Mouse (Mus musculus): ENCODE measurements around the gene 1700029F12Rik.

DNA sequence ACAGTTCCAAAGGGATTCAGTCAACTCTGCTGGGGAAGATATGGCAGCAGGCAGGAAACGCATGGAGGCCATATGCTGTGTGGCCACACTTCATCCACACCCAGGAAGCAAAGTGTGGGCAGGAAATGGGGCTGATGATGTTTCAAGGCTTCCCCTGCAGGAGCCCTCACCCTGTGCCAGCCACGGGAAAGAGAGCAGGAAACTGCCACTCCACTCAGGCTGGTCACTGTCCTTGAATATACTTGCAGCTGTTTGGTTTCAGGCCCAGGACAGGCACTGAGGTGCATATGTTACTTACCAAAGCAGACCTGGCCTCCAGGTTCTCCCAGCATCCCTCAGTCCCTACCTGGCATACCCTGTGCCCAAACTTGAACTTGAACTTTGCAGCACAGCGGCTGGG is 30.3 kb upstream of the 1700029F12Rik start:
- TF ChIP-seq CTCF (IDR thresholded peaks at IDR 0.05; ENCODE audit: low read depth, low read length) = no peak
- no peak for TF ChIP-seq POLR2A (IDR thresholded peaks at IDR 0.05; ENCODE audit: extremely low read depth, insufficient read depth, low read length)
